In genomic region chr14:28410789-28411225, GRCm38 (mm10) we compare ENCODE assay signal across 13 mouse cellular contexts.
A peak's percentile ranks its signal among the peaks of the same experiment; 100 is the strongest.
DNase-seq lines count a peak whose midpoint lies in the region; ATAC-seq and TF ChIP-seq lines count a peak whose summit lies in the region.
"Had no signal": no experiment of that assay in that cellular context is flagged by ENCODE, and none has a peak within 500 bp of the region (broad histone marks: within the 10 kb centered on the region; RNA-seq: fewer than 3 reads in every experiment).

No protein-coding gene starts in this region.

- TF ChIP-seq EP300 in lung, postnatal 0 days (IDR thresholded peaks at IDR 0.05) = no peak

- H3K27ac ChIP-seq in midbrain, embryonic 14.5 days (replicated peaks; ENCODE audit: low read depth, low read length) = peak overlapping the region; percentile 64
- H3K27ac ChIP-seq in midbrain, embryonic 11.5 days (ENCODE audit: low read depth, low read length) = no peak overlapping the region
- H3K27ac ChIP-seq in limb, embryonic 10.5 days = peak overlapping the region; percentile 56; the same call in 1 of the 2 replicates
- peak overlapping the region; percentile 33; the same call in 1 of the 2 replicates for H3K27ac ChIP-seq in stomach, embryonic 15.5 days
- H3K27ac ChIP-seq in lung, postnatal 0 days (ENCODE audit: low read length) = no peak overlapping the region
- H3K27ac ChIP-seq: limb, embryonic 15.5 days had no signal

- H3K27me3 ChIP-seq in midbrain, embryonic 14.5 days (ENCODE audit: control insufficient read depth, insufficient read depth, low read length) = no peaks in the 10 kb centered on the region
- H3K27me3 ChIP-seq in midbrain, embryonic 11.5 days (ENCODE audit: control insufficient read depth, insufficient read depth, low read length) = no peaks in the 10 kb centered on the region
- H3K27me3 ChIP-seq in limb, embryonic 10.5 days (ENCODE audit: low read depth, poor library complexity, severe bottlenecking) = 0 out of 2 replicates have a peak, but pooled peaks cover 4% of the 10 kb centered on the region
- H3K27me3 ChIP-seq in stomach, embryonic 15.5 days (replicated peaks) = no peaks in the 10 kb centered on the region
- H3K27me3 ChIP-seq in lung, postnatal 0 days (replicated peaks; ENCODE audit: insufficient read depth, low read length) = no peaks in the 10 kb centered on the region
- H3K27me3 ChIP-seq: CH12.LX; limb, embryonic 15.5 days had no signal

- no peak for TF ChIP-seq CTCF in lung, postnatal 0 days (IDR thresholded peaks at IDR 0.05)

- intact Hi-C loops in heart, postnatal 10 days (cut with DNase I) = no loop called here

- no peaks in the 10 kb centered on the region for H3K4me1 ChIP-seq in midbrain, embryonic 14.5 days (ENCODE audit: control insufficient read depth, insufficient read depth, low read length)
- no peaks in the 10 kb centered on the region for H3K4me1 ChIP-seq in midbrain, embryonic 11.5 days (ENCODE audit: control insufficient read depth, insufficient read depth, low read length)
- peaks cover 51% of the 10 kb centered on the region for H3K4me1 ChIP-seq in limb, embryonic 10.5 days
- H3K4me1 ChIP-seq in stomach, embryonic 15.5 days = 0 out of 2 replicates have a peak, but pooled peaks cover 6% of the 10 kb centered on the region
- no peaks in the 10 kb centered on the region for H3K4me1 ChIP-seq in lung, postnatal 0 days (ENCODE audit: insufficient read depth, low read depth, low read length)

- DNase-seq in heart, postnatal 10 days = peak; percentile 8 to 18
- no peak for DNase-seq in heart, adult 9 months (ENCODE audit: low spot score in 2 of 2)
- DNase-seq in midbrain, embryonic 14.5 days = peak; percentile 25
- no peak for DNase-seq in midbrain, embryonic 11.5 days (ENCODE audit: low spot score, missing footprints)
- no peak for DNase-seq in limb, embryonic 10.5 days (ENCODE audit: low spot score)
- DNase-seq in lung, postnatal 0 days (ENCODE audit: low spot score) = no peak
- DNase-seq: lung, postnatal 14 days; right cerebral cortex, postnatal 4 days; thymus, adult 2 months had no signal

- H3K9ac ChIP-seq in midbrain, embryonic 14.5 days (replicated peaks; ENCODE audit: low read length) = no peak overlapping the region
- no peak overlapping the region for H3K9ac ChIP-seq in midbrain, embryonic 11.5 days (ENCODE audit: low read length)
- no peak overlapping the region for H3K9ac ChIP-seq in stomach, embryonic 15.5 days
- no peak overlapping the region for H3K9ac ChIP-seq in lung, postnatal 0 days (replicated peaks; ENCODE audit: low read depth)
- H3K9ac ChIP-seq: limb, embryonic 15.5 days had no signal

- 60% methylated on average over 13 of the region's 13 CpGs for WGBS in midbrain, embryonic 14.5 days
- 78% methylated on average over 13 of the region's 13 CpGs for WGBS in midbrain, embryonic 11.5 days
- 65% methylated on average over 13 of the region's 13 CpGs for WGBS in limb, embryonic 10.5 days
- 24% methylated on average over 13 of the region's 13 CpGs for WGBS in stomach, embryonic 15.5 days
- 69% methylated on average over 13 of the region's 13 CpGs for WGBS in lung, postnatal 0 days

- H3K36me3 ChIP-seq in midbrain, embryonic 14.5 days (ENCODE audit: control insufficient read depth, insufficient read depth, low read length) = no peaks in the 10 kb centered on the region
- no peaks in the 10 kb centered on the region for H3K36me3 ChIP-seq in midbrain, embryonic 11.5 days (ENCODE audit: control insufficient read depth, insufficient read depth, low read length)
- no peaks in the 10 kb centered on the region for H3K36me3 ChIP-seq in limb, embryonic 10.5 days
- no peaks in the 10 kb centered on the region for H3K36me3 ChIP-seq in stomach, embryonic 15.5 days
- H3K36me3 ChIP-seq in lung, postnatal 0 days (ENCODE audit: insufficient read depth, low read length) = no peaks in the 10 kb centered on the region
- H3K36me3 ChIP-seq: limb, embryonic 15.5 days had no signal

- H3K9me3 ChIP-seq in midbrain, embryonic 14.5 days (ENCODE audit: control insufficient read depth, low read length) = no peaks in the 10 kb centered on the region
- no peaks in the 10 kb centered on the region for H3K9me3 ChIP-seq in midbrain, embryonic 11.5 days (ENCODE audit: control insufficient read depth, low read length)
- H3K9me3 ChIP-seq in limb, embryonic 10.5 days (replicated peaks) = no peaks in the 10 kb centered on the region
- no peaks in the 10 kb centered on the region for H3K9me3 ChIP-seq in stomach, embryonic 15.5 days
- no peaks in the 10 kb centered on the region for H3K9me3 ChIP-seq in lung, postnatal 0 days (ENCODE audit: low read length)
- H3K9me3 ChIP-seq: limb, embryonic 15.5 days had no signal

- H3K4me2 ChIP-seq in midbrain, embryonic 14.5 days (ENCODE audit: low read length) = no peak overlapping the region
- H3K4me2 ChIP-seq in midbrain, embryonic 11.5 days = no peak overlapping the region
- H3K4me2 ChIP-seq in stomach, embryonic 15.5 days = no peak overlapping the region
- H3K4me2 ChIP-seq in lung, postnatal 0 days (replicated peaks; ENCODE audit: low read depth, low read length) = no peak overlapping the region
- H3K4me2 ChIP-seq: limb, embryonic 15.5 days had no signal

- ATAC-seq in midbrain, embryonic 14.5 days (ENCODE audit: low FRiP score, low TSS enrichment) = no peak
- ATAC-seq in midbrain, embryonic 11.5 days (ENCODE audit: low FRiP score) = no peak
- ATAC-seq in stomach, embryonic 15.5 days (ENCODE audit: insufficient read depth, low FRiP score, low read depth) = peak; percentile 56; the same call in 1 of the 2 replicates
- ATAC-seq in lung, postnatal 0 days = no peak

- no peak overlapping the region for H3K4me3 ChIP-seq in midbrain, embryonic 14.5 days (replicated peaks; ENCODE audit: low read depth, low read length)
- no peak overlapping the region for H3K4me3 ChIP-seq in midbrain, embryonic 11.5 days (ENCODE audit: low read depth, low read length)
- H3K4me3 ChIP-seq in limb, embryonic 10.5 days = no peak overlapping the region
- H3K4me3 ChIP-seq in stomach, embryonic 15.5 days (replicated peaks) = no peak overlapping the region
- no peak overlapping the region for H3K4me3 ChIP-seq in lung, postnatal 0 days (ENCODE audit: low read depth, low read length)
- H3K4me3 ChIP-seq: limb, embryonic 15.5 days; myocyte had no signal

Comparison
In these comparisons a context has a peak if more than half of its experiments do, and no peak if none do; other contexts are left out.
1. DNase-seq: peak in heart, postnatal 10 days (2 of 2) and midbrain, embryonic 14.5 days (single experiment); none in heart, adult 9 months (0 of 2), midbrain, embryonic 11.5 days (single experiment), limb, embryonic 10.5 days (single experiment) and lung, postnatal 0 days (single experiment).
2. H3K27ac ChIP-seq: peak in midbrain, embryonic 14.5 days (single experiment), limb, embryonic 10.5 days (single experiment) and stomach, embryonic 15.5 days (single experiment); none in midbrain, embryonic 11.5 days (single experiment) and lung, postnatal 0 days (single experiment).